Mouse (Mus musculus): ENCODE results near the gene Zmynd10.
"Not testable (repeated sequence)": the region's sequence is repeated elsewhere in the genome, so short reads cannot be mapped to it uniquely, and the experiment has no call there.

GRCm38 (mm10) chr9:107565556-107565955 is 18.5 kb downstream of the Zmynd10 start:
- TF ChIP-seq POLR2A (IDR thresholded peaks at IDR 0.05; ENCODE audit: insufficient read depth, low read depth, low read length); EP300 (IDR thresholded peaks at IDR 0.05; ENCODE audit: insufficient read depth, low read depth, low read length); CTCF (IDR thresholded peaks at IDR 0.05): not testable (repeated sequence)

Data from heart, adult 2 months (tissue).